Mouse (Mus musculus): Measurements from ENCODE around the gene Pla2g12b. TPM values are rescaled to one million over a fixed set of nuclear protein-coding genes. Genes with fewer than 3 reads are reported as not detected.

Pla2g12b gene
- polyA plus RNA-seq, 1 experiment from 2014 or later, result not detected

Other genes with a start within 250 kb of the Pla2g12b start
- 19.1 and 21.5 TPM in 2 replicates for gene Sept10, start 181.8 kb upstream of the Pla2g12b start, polyA plus RNA-seq (2015; fragmentation: Nextera tagmentation; extraction: Ambion mirVana)
- 15.2 and 15.8 TPM in 2 replicates for gene Sowahc, start 181.7 kb upstream of the Pla2g12b start, polyA plus RNA-seq (2015; fragmentation: Nextera tagmentation; extraction: Ambion mirVana)
- gene P4ha1, start 80.4 kb upstream of the Pla2g12b start, polyA plus RNA-seq (2015; fragmentation: Nextera tagmentation; extraction: Ambion mirVana), result 32.7 and 41.9 TPM in 2 replicates
- gene Gm10273, start 8.0 kb upstream of the Pla2g12b start, polyA plus RNA-seq (2015; fragmentation: Nextera tagmentation; extraction: Ambion mirVana), result not detected in 2 replicates
- 0.20 and 0.21 TPM in 2 replicates for gene Oit3, start 38.1 kb downstream of the Pla2g12b start, polyA plus RNA-seq (2015; fragmentation: Nextera tagmentation; extraction: Ambion mirVana)
- not detected in 2 replicates for gene Gm10322, start 212.4 kb downstream of the Pla2g12b start, polyA plus RNA-seq (2015; fragmentation: Nextera tagmentation; extraction: Ambion mirVana)
- 34.4 and 37.3 TPM in 2 replicates for gene Mcu, start 213.0 kb downstream of the Pla2g12b start, polyA plus RNA-seq (2015; fragmentation: Nextera tagmentation; extraction: Ambion mirVana)

Data from neural tube, embryonic 13.5 days (tissue).